Mouse (Mus musculus): ENCODE measurements around the gene Zfp1. TPM values are rescaled to one million over a fixed set of nuclear protein-coding genes. Genes with fewer than 3 reads are reported as not detected.

Zfp1 gene
- total and polyA plus RNA-seq, 2 experiments from 2014 or later: 7.5 to 11.9 TPM

- Histone ChIP-seq H3K9ac (replicated peaks; ENCODE audit: low read depth, low read length) (no peak overlapping the region), H3K9me3 (replicated peaks; ENCODE audit: control insufficient read depth, low read length) (no peaks in the 10 kb centered on the region), H3K36me3 (replicated peaks; ENCODE audit: control insufficient read depth, insufficient read depth, low read length) (peaks cover 15% of the 10 kb centered on the region; the same call in 1 of the 2 replicates), H3K27me3 (ENCODE audit: control insufficient read depth, insufficient read depth, low read length) (no peaks in the 10 kb centered on the region), H3K27ac (ENCODE audit: low read depth) (peak overlapping the region; percentile 73), H3K4me3 (ENCODE audit: low read depth, low read length) (no peak overlapping the region), H3K4me1 (ENCODE audit: control insufficient read depth, insufficient read depth) (peaks cover 20% of the 10 kb centered on the region), H3K4me2 (ENCODE audit: low read depth, low read length) (no peak overlapping the region)
- 69% methylated on average over 10 of the region's 10 CpGs for WGBS
- TF ChIP-seq EP300 (IDR thresholded peaks at IDR 0.05; ENCODE audit: low read depth) (no peak), CTCF (IDR thresholded peaks at IDR 0.05; ENCODE audit: low read depth) (no peak; the same call in 1 of the 2 replicates)
- ATAC-seq (ENCODE audit: insufficient read depth, low read depth) (no peak), DNase-seq (ENCODE audit: low spot score) (no peak)
Measured at GRCm38 (mm10) chr8:111624853-111625221, 18.4 kb upstream of the Zfp1 start.

- no peak overlapping the region for H3K27ac ChIP-seq (ENCODE audit: low read depth)
- DNase-seq (ENCODE audit: low spot score) (peak; percentile 65), ATAC-seq (ENCODE audit: insufficient read depth, low read depth) (peak; percentile 42)
- WGBS: 24% methylated on average over 6 of the region's 6 CpGs
- no peaks in the 10 kb centered on the region for H3K27me3 ChIP-seq (ENCODE audit: control insufficient read depth, insufficient read depth, low read length)
- no peak overlapping the region for H3K9ac ChIP-seq (replicated peaks; ENCODE audit: low read depth, low read length)
- H3K4me3 ChIP-seq (ENCODE audit: low read depth, low read length): no peak overlapping the region
- no peak overlapping the region for H3K4me2 ChIP-seq (ENCODE audit: low read depth, low read length)
- H3K9me3 ChIP-seq (replicated peaks; ENCODE audit: control insufficient read depth, low read length): no peaks in the 10 kb centered on the region
- peaks cover 15% of the 10 kb centered on the region; the same call in 1 of the 2 replicates for H3K36me3 ChIP-seq (replicated peaks; ENCODE audit: control insufficient read depth, insufficient read depth, low read length)
- peaks cover 15% of the 10 kb centered on the region for H3K4me1 ChIP-seq (ENCODE audit: control insufficient read depth, insufficient read depth)
- TF ChIP-seq CTCF (IDR thresholded peaks at IDR 0.05; ENCODE audit: low read depth) (peak; percentile 88), EP300 (IDR thresholded peaks at IDR 0.05; ENCODE audit: low read depth) (no peak)
Measured at GRCm38 (mm10) chr8:111625694-111626527, 17.3 kb upstream of the Zfp1 start.

- Histone ChIP-seq H3K4me1 (ENCODE audit: control insufficient read depth, insufficient read depth) (peaks cover 15% of the 10 kb centered on the region), H3K9ac (replicated peaks; ENCODE audit: low read depth, low read length) (no peak overlapping the region), H3K9me3 (replicated peaks; ENCODE audit: control insufficient read depth, low read length) (no peaks in the 10 kb centered on the region), H3K27me3 (ENCODE audit: control insufficient read depth, insufficient read depth, low read length) (no peaks in the 10 kb centered on the region), H3K27ac (ENCODE audit: low read depth) (no peak overlapping the region), H3K4me3 (ENCODE audit: low read depth, low read length) (no peak overlapping the region), H3K4me2 (ENCODE audit: low read depth, low read length) (no peak overlapping the region), H3K36me3 (replicated peaks; ENCODE audit: control insufficient read depth, insufficient read depth, low read length) (peaks cover 14% of the 10 kb centered on the region; the same call in 1 of the 2 replicates)
- ATAC-seq (ENCODE audit: insufficient read depth, low read depth) (no peak), DNase-seq (ENCODE audit: low spot score) (no peak)
- no peak for TF ChIP-seq CTCF (IDR thresholded peaks at IDR 0.05; ENCODE audit: low read depth)
- no peak for TF ChIP-seq EP300 (IDR thresholded peaks at IDR 0.05; ENCODE audit: low read depth)
- WGBS: 43% methylated on average over 8 of the region's 8 CpGs
Measured at GRCm38 (mm10) chr8:111626528-111626820, 16.7 kb upstream of the Zfp1 start.

- peaks cover 10% of the 10 kb centered on the region; the same call in 1 of the 2 replicates for H3K36me3 ChIP-seq (replicated peaks; ENCODE audit: control insufficient read depth, insufficient read depth, low read length)
- H3K9me3 ChIP-seq (replicated peaks; ENCODE audit: control insufficient read depth, low read length): no peaks in the 10 kb centered on the region
- no peaks in the 10 kb centered on the region for H3K27me3 ChIP-seq (ENCODE audit: control insufficient read depth, insufficient read depth, low read length)
- no peak overlapping the region for H3K4me3 ChIP-seq (ENCODE audit: low read depth, low read length)
- whole genome bisulfite sequencing: 84% methylated on average over 14 of the region's 14 CpGs
- no peak overlapping the region for H3K27ac ChIP-seq (ENCODE audit: low read depth)
- ATAC-seq (ENCODE audit: insufficient read depth, low read depth): no peak
- no peak for DNase-seq (ENCODE audit: low spot score)
- no peak overlapping the region for H3K4me2 ChIP-seq (ENCODE audit: low read depth, low read length)
- TF ChIP-seq EP300 (IDR thresholded peaks at IDR 0.05; ENCODE audit: low read depth) (no peak), CTCF (IDR thresholded peaks at IDR 0.05; ENCODE audit: low read depth) (no peak)
- H3K4me1 ChIP-seq (ENCODE audit: control insufficient read depth, insufficient read depth): peaks cover 15% of the 10 kb centered on the region
- no peak overlapping the region for H3K9ac ChIP-seq (replicated peaks; ENCODE audit: low read depth, low read length)
Measured at GRCm38 (mm10) chr8:111626933-111627332, 16.3 kb upstream of the Zfp1 start.

GRCm38 (mm10) chr8:111627923-111628322 lies 15.3 kb upstream of the Zfp1 start:
- peaks cover 15% of the 10 kb centered on the region for H3K4me1 ChIP-seq (ENCODE audit: control insufficient read depth, insufficient read depth)
- TF ChIP-seq EP300 (IDR thresholded peaks at IDR 0.05; ENCODE audit: low read depth) (no peak), CTCF (IDR thresholded peaks at IDR 0.05; ENCODE audit: low read depth) (no peak)
- H3K4me2 ChIP-seq (ENCODE audit: low read depth, low read length): no peak overlapping the region
- H3K4me3 ChIP-seq (ENCODE audit: low read depth, low read length): no peak overlapping the region
- H3K9me3 ChIP-seq (replicated peaks; ENCODE audit: control insufficient read depth, low read length): no peaks in the 10 kb centered on the region
- no peaks in the 10 kb centered on the region for H3K27me3 ChIP-seq (ENCODE audit: control insufficient read depth, insufficient read depth, low read length)
- ATAC-seq (ENCODE audit: insufficient read depth, low read depth) (no peak), DNase-seq (ENCODE audit: low spot score) (no peak)
- no peak overlapping the region for H3K27ac ChIP-seq (ENCODE audit: low read depth)
- WGBS: 95% methylated on average over 9 of the region's 9 CpGs
- H3K36me3 ChIP-seq (replicated peaks; ENCODE audit: control insufficient read depth, insufficient read depth, low read length): 0 out of 2 replicates have a peak, but pooled peaks cover 5% of the 10 kb centered on the region
- H3K9ac ChIP-seq (replicated peaks; ENCODE audit: low read depth, low read length): no peak overlapping the region

Measured in heart, postnatal 0 days (tissue).